Mouse (Mus musculus) stomach, postnatal 0 days (tissue): Measurements from ENCODE around the gene Nr6a1. TPM values are rescaled to one million over a fixed set of nuclear protein-coding genes. Genes with fewer than 3 reads are reported as not detected.

Source experiments
- ATAC-seq: fragments of 200-750 bp; cut with Nextera tagmentation; 2 replicates; pipeline ENCODE4 v1.8.0; 2017; ENCODE audit not compliant: low FRiP score, low TSS enrichment
- DNase-seq: peaks from one replicate; pipeline ENCODE4 v3.0.0-alpha.2; 2016; ENCODE audit warnings: low spot score
- H3K27ac ChIP-seq: fragments of 300-500 bp; sonication (generic); replicated peaks from 2 replicates; pipeline ENCODE4 v1.5.1; 2014; ENCODE audit warnings: mild to moderate bottlenecking, control low read depth
- H3K27me3 ChIP-seq: fragments of 300-500 bp; sonication (generic); 2 replicates; pipeline ENCODE4 v1.6.1; 2014; ENCODE audit warnings: low read length; ENCODE audit not compliant: control insufficient read depth, insufficient read depth
- H3K36me3 ChIP-seq: fragments of 300-500 bp; sonication (generic); 2 replicates; pipeline ENCODE4 v1.6.1; 2014; ENCODE audit warnings: low read length, mixed read lengths; ENCODE audit not compliant: control insufficient read depth, insufficient read depth
- H3K4me1 ChIP-seq: fragments of 300-500 bp; sonication (generic); replicated peaks from 2 replicates; pipeline ENCODE4 v1.6.1; 2014; ENCODE audit warnings: antibody characterized with exemption; ENCODE audit not compliant: control insufficient read depth, insufficient read depth
- H3K4me2 ChIP-seq: fragments of 300-500 bp; sonication (generic); replicated peaks from 2 replicates; pipeline ENCODE4 v1.6.1; 2014; ENCODE audit warnings: low read depth, mild to moderate bottlenecking, control low read depth, moderate library complexity
- H3K4me3 ChIP-seq: fragments of 300-500 bp; sonication (generic); 2 replicates; pipeline ENCODE4 v1.5.1; 2014; ENCODE audit warnings: low read depth, low read length, control low read depth
- H3K9ac ChIP-seq: fragments of 300-500 bp; sonication (generic); 2 replicates; pipeline ENCODE4 v1.6.1; 2014; ENCODE audit warnings: mild to moderate bottlenecking, low read length, control low read depth, mixed read lengths
- H3K9me3 ChIP-seq: fragments of 300-500 bp; sonication (generic); 2 replicates; pipeline ENCODE4 v1.6.1; 2016; ENCODE audit warnings: low read length; ENCODE audit not compliant: control insufficient read depth
- CTCF ChIP-seq: IDR thresholded peaks from 2 replicates; pipeline ENCODE4 v1.5.1; 2016; ENCODE audit warnings: antibody characterized with exemption, low read depth, mild to moderate bottlenecking, moderate library complexity
- EP300 ChIP-seq: optimal IDR thresholded peaks from 2 replicates; pipeline ENCODE3; 2016; ENCODE audit warnings: antibody characterized with exemption
- WGBS: fragments of 180-500 bp; shearing (Covaris S2); extraction: QIAGEN DNeasy Blood & Tissue Kit; methylation state at CpG from one replicate; pipeline ENCODE4 v1.1.7; 2014; 5-methylcytosine and 5-hydroxymethylcytosine counted together
- polyA plus RNA-seq: library from polyadenylated mRNA; unstranded; fragments of >200 nt; fragmentation: Nextera tagmentation; extraction: Ambion mirVana; gene quantifications from 2 replicates; pipeline ENCODE4 v1.2.1, GENCODE M21; 2015

Gene Nr6a1
- polyA plus RNA-seq, 1 experiment from 2014 or later, result 0.59 TPM

GRCm38 (mm10) chr2:38835489-38835888, 92.0 kb downstream of the Nr6a1 start:
- TF ChIP-seq EP300 (no peak), CTCF (no peak)
- H3K9ac ChIP-seq, result no peak overlapping the region
- 62% methylated on average over 6 of the region's 6 CpGs for WGBS
- DNase-seq (no peak), ATAC-seq (no peak)
- no peak overlapping the region for H3K27ac ChIP-seq
- H3K27me3 ChIP-seq, result no peaks in the 10 kb centered on the region
- no peaks in the 10 kb centered on the region for H3K36me3 ChIP-seq
- H3K4me3 ChIP-seq, result no peak overlapping the region
- H3K4me2 ChIP-seq, result no peak overlapping the region
- H3K9me3 ChIP-seq, result no peaks in the 10 kb centered on the region
- no peaks in the 10 kb centered on the region for H3K4me1 ChIP-seq

GRCm38 (mm10) chr2:38831976-38832375, 95.5 kb downstream of the Nr6a1 start:
- no peaks in the 10 kb centered on the region for H3K36me3 ChIP-seq
- H3K4me1 ChIP-seq, result no peaks in the 10 kb centered on the region
- no peak overlapping the region for H3K9ac ChIP-seq
- TF ChIP-seq CTCF (peak; percentile 51), EP300 (no peak)
- no peaks in the 10 kb centered on the region for H3K9me3 ChIP-seq
- H3K27me3 ChIP-seq, result no peaks in the 10 kb centered on the region
- no peak for ATAC-seq
- H3K4me2 ChIP-seq, result no peak overlapping the region
- no peak overlapping the region for H3K27ac ChIP-seq
- H3K4me3 ChIP-seq, result no peak overlapping the region
- no peak for DNase-seq

- Histone ChIP-seq H3K27me3 (no peaks in the 10 kb centered on the region), H3K9ac (no peak overlapping the region), H3K27ac (no peak overlapping the region), H3K4me2 (no peak overlapping the region), H3K9me3 (no peaks in the 10 kb centered on the region), H3K36me3 (no peaks in the 10 kb centered on the region), H3K4me1 (no peaks in the 10 kb centered on the region), H3K4me3 (no peak overlapping the region)
- DNase-seq (no peak), ATAC-seq (no peak)
- no peak for TF ChIP-seq EP300
- TF ChIP-seq CTCF, result no peak
- WGBS, result 32% methylated on average over 1 of the region's 1 CpGs
These were observed 98.0 kb downstream of the Nr6a1 start for GRCm38 (mm10) chr2:38829521-38829920.

- DNase-seq (peak; percentile 40), ATAC-seq (peak; percentile 74)
- Histone ChIP-seq H3K4me2 (no peak overlapping the region), H3K27ac (no peak overlapping the region), H3K27me3 (no peaks in the 10 kb centered on the region), H3K4me3 (no peak overlapping the region), H3K9me3 (no peaks in the 10 kb centered on the region), H3K4me1 (no peaks in the 10 kb centered on the region), H3K36me3 (no peaks in the 10 kb centered on the region), H3K9ac (no peak overlapping the region)
- TF ChIP-seq EP300 (no peak), CTCF (no peak)
- 45% methylated on average over 3 of the region's 3 CpGs for WGBS
These were observed 99.6 kb downstream of the Nr6a1 start for GRCm38 (mm10) chr2:38827801-38828306.

GRCm38 (mm10) chr2:38826189-38826588, 101.3 kb downstream of the Nr6a1 start:
- Histone ChIP-seq H3K27ac (no peak overlapping the region), H3K4me3 (no peak overlapping the region), H3K9ac (no peak overlapping the region), H3K4me2 (no peak overlapping the region), H3K36me3 (no peaks in the 10 kb centered on the region), H3K9me3 (no peaks in the 10 kb centered on the region), H3K27me3 (no peaks in the 10 kb centered on the region), H3K4me1 (no peaks in the 10 kb centered on the region)
- ATAC-seq (no peak), DNase-seq (no peak)
- TF ChIP-seq CTCF (no peak), EP300 (no peak)

GRCm38 (mm10) chr2:38824791-38825768, 102.4 kb downstream of the Nr6a1 start:
- Histone ChIP-seq H3K4me1 (no peaks in the 10 kb centered on the region), H3K4me2 (peak overlapping the region; percentile 58), H3K9me3 (no peaks in the 10 kb centered on the region), H3K36me3 (no peaks in the 10 kb centered on the region), H3K4me3 (peak overlapping the region; percentile 43), H3K27me3 (no peaks in the 10 kb centered on the region), H3K27ac (peak overlapping the region; percentile 70), H3K9ac (peak overlapping the region; percentile 52)
- ATAC-seq (no peak), DNase-seq (peak; percentile 29)
- WGBS, result 3% methylated on average over 15 of the region's 15 CpGs
- no peak for TF ChIP-seq CTCF
- TF ChIP-seq EP300, result no peak
